In the genomic region with DNA sequence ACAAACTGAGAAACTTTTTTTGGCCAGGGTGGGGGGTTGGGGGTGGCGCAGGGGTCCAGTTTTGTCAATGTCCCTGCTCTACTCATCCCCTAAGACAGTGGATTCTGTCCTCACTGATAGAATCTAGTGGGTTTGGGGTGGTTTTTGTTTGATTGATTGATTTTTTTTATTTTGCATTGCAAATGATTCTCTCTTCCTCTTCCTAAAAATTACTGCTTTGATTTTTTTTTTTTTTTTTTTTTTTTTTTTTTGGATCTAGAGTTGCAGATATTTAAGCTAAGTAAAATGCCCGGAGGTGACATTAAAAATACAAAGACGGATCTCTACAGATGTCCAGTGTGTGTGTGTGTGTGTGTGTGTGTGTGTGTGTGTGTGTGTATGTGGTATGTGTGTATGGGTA, we compare ENCODE assay signal across 16 mouse cellular contexts.
"Had no signal": no experiment of that assay in that cellular context is flagged by ENCODE, and none has a peak within 500 bp of the region (broad histone marks: within the 10 kb centered on the region; RNA-seq: fewer than 3 reads in every experiment).

No protein-coding gene starts in this region.

- H3K27ac ChIP-seq: neural tube, embryonic 13.5 days; neural tube, embryonic 15.5 days; stomach, embryonic 15.5 days; stomach, postnatal 0 days had no signal

- H3K4me3 ChIP-seq: neural tube, embryonic 13.5 days; neural tube, embryonic 15.5 days; stomach, embryonic 15.5 days had no signal

- H3K4me2 ChIP-seq: neural tube, embryonic 13.5 days; neural tube, embryonic 15.5 days; stomach, embryonic 15.5 days had no signal

- H3K36me3 ChIP-seq: neural tube, embryonic 13.5 days; neural tube, embryonic 15.5 days; stomach, embryonic 15.5 days had no signal

- DNase-seq: retina, postnatal 1 day; right cerebral cortex, adult 18-20 months; right cerebral cortex, postnatal 14 days; right cerebral cortex, postnatal 25 days; right cerebral cortex, postnatal 4 days; spleen, adult 18-20 months; thymus, adult 18-20 months; thymus, adult 2 months; thymus, postnatal 14 days; thymus, postnatal 25 days; thymus, postnatal 36 days; thymus, postnatal 4 days had no signal

- H3K9ac ChIP-seq: neural tube, embryonic 13.5 days; neural tube, embryonic 15.5 days; stomach, embryonic 15.5 days had no signal

- H3K9me3 ChIP-seq: neural tube, embryonic 13.5 days; neural tube, embryonic 15.5 days; stomach, embryonic 15.5 days had no signal
